Mouse (Mus musculus) hindlimb bud, embryonic 11.5 days (tissue): Measurements from ENCODE around the gene Uba7.
"Not testable (repeated sequence)": the region's sequence is repeated elsewhere in the genome, so short reads cannot be mapped to it uniquely, and the experiment has no call there.

Experiments used
- DNase-seq: peaks from one replicate; pipeline ENCODE4 v3.0.0-alpha.2; 2012; ENCODE audit warnings: low read depth, low spot score; ENCODE audit errors: extremely low spot score

Uba7 gene

GRCm38 (mm10) chr9:107992197-107992596, 16.9 kb downstream of the Uba7 start, which contains the start of gene Cdhr4:
Gene Cdhr4 (plus strand): TSS chr9:107992497.
- DNase-seq, result no peak

GRCm38 (mm10) chr9:107993013-107993412, 17.7 kb downstream of the Uba7 start:
- DNase-seq, result no peak

GRCm38 (mm10) chr9:107994464-107994863, 19.2 kb downstream of the Uba7 start:
- DNase-seq, result no peak

- no peak for DNase-seq
Measured at GRCm38 (mm10) chr9:107995513-107995912, 20.2 kb downstream of the Uba7 start.

- DNase-seq, result no peak
Measured at GRCm38 (mm10) chr9:107996049-107996448, 20.7 kb downstream of the Uba7 start, which contains the start of gene Gm20662. Gene Gm20662 (plus strand): TSS chr9:107996349.

- DNase-seq, result peak; percentile 100
Measured at GRCm38 (mm10) chr9:108001922-108002770, 26.8 kb downstream of the Uba7 start, which contains the start of gene Ip6k1. Gene Ip6k1 (plus strand): TSS chr9:108002501.

GRCm38 (mm10) chr9:108002778-108003530, 27.6 kb downstream of the Uba7 start:
- DNase-seq, result no peak

GRCm38 (mm10) chr9:108003531-108003890, 28.2 kb downstream of the Uba7 start:
- DNase-seq, result no peak

GRCm38 (mm10) chr9:108008041-108008440, 32.7 kb downstream of the Uba7 start:
- DNase-seq, result no peak

- no peak for DNase-seq
Measured at GRCm38 (mm10) chr9:108010385-108010784, 35.1 kb downstream of the Uba7 start.

GRCm38 (mm10) chr9:108013577-108013976, 38.3 kb downstream of the Uba7 start:
- DNase-seq, result not testable (repeated sequence)

- DNase-seq, result no peak
Measured at GRCm38 (mm10) chr9:108017127-108017526, 41.8 kb downstream of the Uba7 start.

- DNase-seq, result no peak
Measured at GRCm38 (mm10) chr9:108020741-108021140, 45.4 kb downstream of the Uba7 start.

- DNase-seq, result no peak
Measured at GRCm38 (mm10) chr9:108023216-108023615, 47.9 kb downstream of the Uba7 start.

GRCm38 (mm10) chr9:108026584-108026983, 51.3 kb downstream of the Uba7 start:
- no peak for DNase-seq

- no peak for DNase-seq
Measured at GRCm38 (mm10) chr9:108027867-108028266, 52.6 kb downstream of the Uba7 start.

GRCm38 (mm10) chr9:108032126-108032525, 56.8 kb downstream of the Uba7 start:
- no peak for DNase-seq
